Mouse (Mus musculus): ENCODE measurements around the gene Stxbp1. TPM values are rescaled to one million over a fixed set of nuclear protein-coding genes. Genes with fewer than 3 reads are reported as not detected.
A peak's percentile ranks its signal among the peaks of the same experiment; 100 is the strongest.

Gene Stxbp1
- polyA plus RNA-seq, 1 experiment from 2014 or later = 22.4 TPM

GRCm38 (mm10) chr2:32824181-32824580 lies 22.9 kb downstream of the Stxbp1 start:
- Histone ChIP-seq H3K9me3 (ENCODE audit: low read length) (no peaks in the 10 kb centered on the region), H3K27ac (ENCODE audit: low read length) (no peak overlapping the region), H3K4me1 (ENCODE audit: insufficient read depth, low read depth, low read length) (peaks cover 5% of the 10 kb centered on the region; the same call in 1 of the 2 replicates), H3K27me3 (replicated peaks; ENCODE audit: insufficient read depth, low read length) (no peaks in the 10 kb centered on the region), H3K4me3 (ENCODE audit: low read depth, low read length) (no peak overlapping the region), H3K36me3 (ENCODE audit: insufficient read depth, low read length) (no peaks in the 10 kb centered on the region), H3K4me2 (replicated peaks; ENCODE audit: low read depth, low read length) (no peak overlapping the region), H3K9ac (replicated peaks; ENCODE audit: low read depth) (no peak overlapping the region)
- ATAC-seq (peak; percentile 37), DNase-seq (ENCODE audit: low spot score) (peak; percentile 41)
- WGBS = 42% methylated on average over 8 of the region's 8 CpGs
- TF ChIP-seq EP300 (IDR thresholded peaks at IDR 0.05) (no peak), CTCF (IDR thresholded peaks at IDR 0.05) (no peak)

- WGBS = 66% methylated on average over 8 of the region's 8 CpGs
- H3K27me3 ChIP-seq (replicated peaks; ENCODE audit: insufficient read depth, low read length) = no peaks in the 10 kb centered on the region
- H3K9ac ChIP-seq (replicated peaks; ENCODE audit: low read depth) = no peak overlapping the region
- H3K27ac ChIP-seq (ENCODE audit: low read length) = no peak overlapping the region
- ATAC-seq (no peak), DNase-seq (ENCODE audit: low spot score) (no peak)
- H3K9me3 ChIP-seq (ENCODE audit: low read length) = no peaks in the 10 kb centered on the region
- H3K4me1 ChIP-seq (ENCODE audit: insufficient read depth, low read depth, low read length) = peaks cover 5% of the 10 kb centered on the region; the same call in 1 of the 2 replicates
- H3K36me3 ChIP-seq (ENCODE audit: insufficient read depth, low read length) = no peaks in the 10 kb centered on the region
- no peak overlapping the region for H3K4me2 ChIP-seq (replicated peaks; ENCODE audit: low read depth, low read length)
- TF ChIP-seq CTCF (IDR thresholded peaks at IDR 0.05) = no peak
- no peak for TF ChIP-seq EP300 (IDR thresholded peaks at IDR 0.05)
- no peak overlapping the region for H3K4me3 ChIP-seq (ENCODE audit: low read depth, low read length)
These were observed 23.4 kb downstream of the Stxbp1 start for GRCm38 (mm10) chr2:32823579-32824154.

- Histone ChIP-seq H3K9me3 (ENCODE audit: low read length) (no peaks in the 10 kb centered on the region), H3K4me1 (ENCODE audit: insufficient read depth, low read depth, low read length) (peaks cover 5% of the 10 kb centered on the region; the same call in 1 of the 2 replicates), H3K27me3 (replicated peaks; ENCODE audit: insufficient read depth, low read length) (no peaks in the 10 kb centered on the region), H3K36me3 (ENCODE audit: insufficient read depth, low read length) (no peaks in the 10 kb centered on the region), H3K4me2 (replicated peaks; ENCODE audit: low read depth, low read length) (no peak overlapping the region), H3K9ac (replicated peaks; ENCODE audit: low read depth) (no peak overlapping the region), H3K27ac (ENCODE audit: low read length) (no peak overlapping the region), H3K4me3 (ENCODE audit: low read depth, low read length) (no peak overlapping the region)
- DNase-seq (ENCODE audit: low spot score) (no peak), ATAC-seq (no peak)
- TF ChIP-seq CTCF (IDR thresholded peaks at IDR 0.05) = no peak
- TF ChIP-seq EP300 (IDR thresholded peaks at IDR 0.05) = no peak
- 52% methylated on average over 11 of the region's 11 CpGs for WGBS
These were observed 23.9 kb downstream of the Stxbp1 start for GRCm38 (mm10) chr2:32823153-32823552.

GRCm38 (mm10) chr2:32822643-32823042 lies 24.4 kb downstream of the Stxbp1 start:
- no peaks in the 10 kb centered on the region for H3K27me3 ChIP-seq (replicated peaks; ENCODE audit: insufficient read depth, low read length)
- TF ChIP-seq CTCF (IDR thresholded peaks at IDR 0.05) = no peak
- no peak for TF ChIP-seq EP300 (IDR thresholded peaks at IDR 0.05)
- no peak overlapping the region for H3K4me2 ChIP-seq (replicated peaks; ENCODE audit: low read depth, low read length)
- 79% methylated on average over 6 of the region's 6 CpGs for WGBS
- ATAC-seq = no peak
- H3K4me1 ChIP-seq (ENCODE audit: insufficient read depth, low read depth, low read length) = peaks cover 5% of the 10 kb centered on the region; the same call in 1 of the 2 replicates
- no peak for DNase-seq (ENCODE audit: low spot score)
- H3K36me3 ChIP-seq (ENCODE audit: insufficient read depth, low read length) = no peaks in the 10 kb centered on the region
- no peaks in the 10 kb centered on the region for H3K9me3 ChIP-seq (ENCODE audit: low read length)
- no peak overlapping the region for H3K9ac ChIP-seq (replicated peaks; ENCODE audit: low read depth)
- H3K27ac ChIP-seq (ENCODE audit: low read length) = no peak overlapping the region
- no peak overlapping the region for H3K4me3 ChIP-seq (ENCODE audit: low read depth, low read length)

GRCm38 (mm10) chr2:32821041-32821802 lies 25.8 kb downstream of the Stxbp1 start:
- H3K4me2 ChIP-seq (replicated peaks; ENCODE audit: low read depth, low read length) = no peak overlapping the region
- 54% methylated on average over 11 of the region's 11 CpGs for WGBS
- peaks cover 5% of the 10 kb centered on the region; the same call in 1 of the 2 replicates for H3K4me1 ChIP-seq (ENCODE audit: insufficient read depth, low read depth, low read length)
- H3K9ac ChIP-seq (replicated peaks; ENCODE audit: low read depth) = no peak overlapping the region
- DNase-seq (ENCODE audit: low spot score) (peak; percentile 82), ATAC-seq (peak; percentile 88)
- 0 out of 2 replicates have a peak overlapping the region, but pooled peaks have one; percentile 26 for H3K27ac ChIP-seq (ENCODE audit: low read length)
- H3K4me3 ChIP-seq (ENCODE audit: low read depth, low read length) = no peak overlapping the region
- no peaks in the 10 kb centered on the region for H3K9me3 ChIP-seq (ENCODE audit: low read length)
- H3K36me3 ChIP-seq (ENCODE audit: insufficient read depth, low read length) = no peaks in the 10 kb centered on the region
- H3K27me3 ChIP-seq (replicated peaks; ENCODE audit: insufficient read depth, low read length) = no peaks in the 10 kb centered on the region
- TF ChIP-seq CTCF (IDR thresholded peaks at IDR 0.05) = peak; percentile 75
- peak; percentile 37; the same call in 1 of the 2 replicates for TF ChIP-seq EP300 (IDR thresholded peaks at IDR 0.05)

- Histone ChIP-seq H3K9me3 (ENCODE audit: low read length) (no peaks in the 10 kb centered on the region), H3K36me3 (ENCODE audit: insufficient read depth, low read length) (no peaks in the 10 kb centered on the region), H3K9ac (replicated peaks; ENCODE audit: low read depth) (no peak overlapping the region), H3K4me2 (replicated peaks; ENCODE audit: low read depth, low read length) (no peak overlapping the region), H3K4me3 (ENCODE audit: low read depth, low read length) (no peak overlapping the region), H3K4me1 (ENCODE audit: insufficient read depth, low read depth, low read length) (no peaks in the 10 kb centered on the region), H3K27ac (ENCODE audit: low read length) (no peak overlapping the region), H3K27me3 (replicated peaks; ENCODE audit: insufficient read depth, low read length) (no peaks in the 10 kb centered on the region)
- DNase-seq (ENCODE audit: low spot score) = no peak
- TF ChIP-seq CTCF (IDR thresholded peaks at IDR 0.05) = no peak
- TF ChIP-seq EP300 (IDR thresholded peaks at IDR 0.05) = no peak
- ATAC-seq = no peak
- WGBS = 89% methylated on average over 5 of the region's 5 CpGs
These were observed 28.8 kb downstream of the Stxbp1 start for GRCm38 (mm10) chr2:32818208-32818607.
